Mouse (Mus musculus): ENCODE results near the gene Anapc15-ps. TPM values are rescaled to one million over a fixed set of nuclear protein-coding genes. Genes with fewer than 3 reads are reported as not detected.

Gene Anapc15-ps
- not detected in 2 replicates for polyA plus RNA-seq (2012)

DNA sequence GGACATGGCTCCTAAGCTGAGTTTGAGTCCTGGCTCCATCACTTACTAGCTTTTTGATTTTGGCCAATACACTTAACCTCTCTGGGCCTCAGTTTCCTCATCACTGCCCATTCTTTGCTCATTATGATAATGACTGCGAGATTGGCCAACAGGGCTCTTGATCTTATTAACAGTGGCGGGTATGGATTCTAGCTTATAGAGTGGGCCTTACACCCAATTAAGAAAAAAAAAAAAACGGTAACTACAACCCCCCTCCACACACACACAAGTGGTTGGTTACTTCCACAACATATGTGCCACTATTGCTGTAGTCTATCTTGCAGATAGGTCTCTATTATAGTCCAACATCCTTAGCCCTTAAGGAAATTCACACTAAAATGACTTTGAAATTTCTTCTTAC lies at the start of gene Anapc15-ps:
TSS of gene Anapc15-ps (minus strand) at position 101 of the 400 bp plus-strand sequence.
- TF ChIP-seq GATA1 (IDR thresholded peaks at IDR 0.05; ENCODE audit: low read length), result no peak

DNA sequence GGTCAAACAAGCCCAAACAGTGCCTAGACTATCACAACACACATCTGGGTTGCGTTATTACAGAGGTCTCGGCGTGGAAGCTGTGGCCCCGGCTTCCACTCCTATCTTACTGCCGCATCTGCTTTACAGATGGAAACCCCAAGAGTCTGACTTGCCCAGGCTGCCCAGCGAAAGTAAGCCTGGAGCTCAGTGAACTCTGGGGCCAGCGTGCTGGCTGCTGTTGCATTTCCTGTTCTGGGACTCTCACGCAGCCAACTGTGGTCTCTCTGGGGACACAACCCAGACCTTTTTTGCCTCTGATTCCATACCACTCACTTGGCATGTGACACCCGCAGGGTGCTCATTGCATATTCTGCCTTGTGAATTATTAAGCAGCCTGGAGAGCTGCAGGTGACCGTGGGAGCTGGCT lies 49.0 kb upstream of the Anapc15-ps start:
- no peak for TF ChIP-seq GATA1 (IDR thresholded peaks at IDR 0.05; ENCODE audit: low read length)

DNA sequence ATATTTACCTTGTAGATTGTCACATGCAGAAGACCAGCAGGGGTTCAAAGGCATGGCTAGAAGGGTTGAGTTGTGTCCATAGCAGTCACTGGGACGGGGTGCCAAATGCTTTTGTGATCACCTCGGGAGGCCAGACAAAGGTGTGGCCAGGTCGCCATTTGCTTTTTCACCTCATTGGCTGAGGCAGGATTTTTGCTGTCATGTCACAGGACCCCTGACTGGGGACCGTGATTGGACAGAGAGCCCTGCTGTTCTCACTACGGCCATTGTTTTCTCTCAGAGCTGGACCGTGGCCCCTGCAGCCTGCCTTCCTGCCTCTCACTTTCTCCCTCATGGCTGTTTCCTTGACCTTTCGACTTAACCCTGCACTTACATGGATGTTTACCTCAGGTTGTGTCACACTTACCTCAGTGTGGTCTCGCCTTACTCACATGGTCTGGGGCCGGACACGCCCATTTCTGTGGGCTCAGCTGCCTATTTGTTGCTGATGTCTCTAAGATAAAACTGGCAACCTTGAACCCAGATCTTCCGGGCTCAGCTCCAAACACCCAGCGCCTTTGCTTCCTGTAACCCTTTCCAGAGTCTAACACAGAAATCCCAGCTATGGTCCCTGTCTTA lies 47.0 kb upstream of the Anapc15-ps start:
- TF ChIP-seq GATA1 (IDR thresholded peaks at IDR 0.05; ENCODE audit: low read length), result no peak

DNA sequence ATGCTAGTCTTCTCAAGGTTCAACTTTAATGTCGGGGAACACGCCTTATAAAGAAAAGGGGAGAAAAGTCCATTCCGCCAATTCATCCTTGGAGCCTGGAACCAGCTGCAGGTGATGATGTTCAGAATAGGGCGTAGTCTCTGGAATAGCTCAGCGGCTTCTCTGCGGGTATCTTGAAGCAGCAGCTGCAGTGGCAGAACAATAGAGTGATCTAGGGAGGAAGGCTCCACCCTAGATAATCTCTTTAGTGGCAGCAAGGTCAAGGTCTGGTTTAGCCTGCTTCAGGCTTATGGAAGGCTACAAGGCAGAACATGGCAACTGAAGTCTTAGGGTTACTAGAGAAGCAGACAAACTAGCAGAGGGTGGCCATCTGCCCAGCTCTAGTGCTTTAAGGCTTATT lies 46.2 kb upstream of the Anapc15-ps start:
- TF ChIP-seq GATA1 (IDR thresholded peaks at IDR 0.05; ENCODE audit: low read length), result no peak

DNA sequence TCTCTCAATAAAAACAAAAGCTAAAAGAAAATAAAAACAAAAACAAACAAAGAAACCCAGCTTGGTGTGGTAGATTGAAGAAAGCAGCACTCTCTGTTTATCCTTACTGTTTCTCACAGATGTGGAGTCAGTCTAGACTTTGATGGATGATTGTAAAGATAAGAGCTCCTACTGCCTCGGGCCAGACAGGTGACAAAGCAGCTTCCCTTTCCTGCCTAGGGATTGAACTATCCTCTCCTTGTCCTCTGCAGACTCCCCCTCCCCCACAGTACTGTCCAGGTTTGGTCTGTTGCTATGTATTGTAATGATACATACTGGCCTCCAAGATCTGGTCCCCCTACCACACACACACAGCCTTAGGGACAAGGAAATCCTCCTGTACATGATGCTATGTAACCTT lies 45.5 kb upstream of the Anapc15-ps start:
- TF ChIP-seq GATA1 (IDR thresholded peaks at IDR 0.05; ENCODE audit: low read length), result no peak

DNA sequence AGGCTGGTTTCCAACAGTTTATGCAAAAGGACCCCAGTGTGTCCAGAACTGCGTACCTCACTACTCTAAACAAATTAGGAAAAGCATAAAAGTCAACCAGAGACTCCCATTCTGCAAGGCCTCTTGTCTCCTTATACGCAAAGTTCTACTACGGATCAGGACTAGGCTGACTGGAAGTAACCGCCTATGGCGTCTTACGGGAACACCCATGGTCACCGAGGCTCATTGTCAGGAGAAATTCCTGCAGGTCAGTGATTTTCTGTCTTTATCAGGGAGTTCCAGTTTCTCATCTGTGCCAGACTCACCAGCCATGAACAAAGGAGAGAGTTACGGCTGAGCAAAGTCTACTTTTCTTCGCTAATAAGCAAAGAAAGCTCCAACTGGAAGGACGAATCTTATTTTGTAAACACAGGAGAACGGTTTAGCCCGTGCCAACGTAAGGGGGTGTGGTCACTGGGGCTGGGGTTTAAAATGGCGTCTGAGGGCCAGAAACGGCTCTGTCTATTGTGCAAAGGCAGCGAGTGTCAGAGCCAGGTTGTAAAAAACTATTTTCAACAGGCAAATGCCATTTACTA lies 43.9 kb upstream of the Anapc15-ps start:
- no peak for TF ChIP-seq GATA1 (IDR thresholded peaks at IDR 0.05; ENCODE audit: low read length)

DNA sequence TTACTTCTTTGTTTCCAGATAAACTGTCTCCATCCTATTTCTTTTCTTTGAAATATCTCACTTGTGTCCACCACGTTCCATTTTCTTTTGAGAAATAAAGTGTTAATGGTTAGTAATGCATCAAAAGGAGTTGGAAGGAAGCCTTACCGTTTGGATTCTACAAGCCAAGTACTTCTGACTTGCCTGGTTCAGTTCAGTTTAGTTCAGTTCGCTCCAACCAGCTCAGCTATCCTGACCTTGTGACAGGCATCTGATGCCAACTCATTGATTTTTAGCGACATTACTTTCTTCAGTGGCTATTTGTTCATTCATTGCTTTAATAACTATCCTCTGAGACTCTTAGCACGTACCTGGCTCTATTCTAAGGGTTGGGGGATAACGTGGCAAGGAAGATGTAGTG lies 42.4 kb upstream of the Anapc15-ps start:
- TF ChIP-seq GATA1 (IDR thresholded peaks at IDR 0.05; ENCODE audit: low read length), result no peak

DNA sequence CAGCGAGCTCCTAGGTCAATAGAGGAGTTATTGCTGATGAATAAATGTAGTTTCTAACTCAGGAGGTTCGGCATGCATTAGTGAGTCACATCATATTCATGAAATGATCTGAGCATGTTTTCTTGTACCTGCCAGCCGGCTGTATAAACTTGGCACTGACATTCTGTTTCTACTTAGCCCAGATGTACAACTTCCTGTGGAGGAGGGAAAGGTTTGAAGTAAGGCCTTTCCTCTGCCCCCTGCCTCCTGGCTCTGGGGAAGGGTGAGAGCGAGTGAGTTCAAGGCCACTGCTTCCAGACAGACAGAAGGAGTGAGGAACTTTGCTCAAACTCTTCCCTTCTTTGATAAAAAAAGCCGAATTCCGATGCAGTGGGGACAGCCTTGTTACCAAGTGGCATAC lies 39.0 kb upstream of the Anapc15-ps start:
- TF ChIP-seq GATA1 (IDR thresholded peaks at IDR 0.05; ENCODE audit: low read length), result no peak

DNA sequence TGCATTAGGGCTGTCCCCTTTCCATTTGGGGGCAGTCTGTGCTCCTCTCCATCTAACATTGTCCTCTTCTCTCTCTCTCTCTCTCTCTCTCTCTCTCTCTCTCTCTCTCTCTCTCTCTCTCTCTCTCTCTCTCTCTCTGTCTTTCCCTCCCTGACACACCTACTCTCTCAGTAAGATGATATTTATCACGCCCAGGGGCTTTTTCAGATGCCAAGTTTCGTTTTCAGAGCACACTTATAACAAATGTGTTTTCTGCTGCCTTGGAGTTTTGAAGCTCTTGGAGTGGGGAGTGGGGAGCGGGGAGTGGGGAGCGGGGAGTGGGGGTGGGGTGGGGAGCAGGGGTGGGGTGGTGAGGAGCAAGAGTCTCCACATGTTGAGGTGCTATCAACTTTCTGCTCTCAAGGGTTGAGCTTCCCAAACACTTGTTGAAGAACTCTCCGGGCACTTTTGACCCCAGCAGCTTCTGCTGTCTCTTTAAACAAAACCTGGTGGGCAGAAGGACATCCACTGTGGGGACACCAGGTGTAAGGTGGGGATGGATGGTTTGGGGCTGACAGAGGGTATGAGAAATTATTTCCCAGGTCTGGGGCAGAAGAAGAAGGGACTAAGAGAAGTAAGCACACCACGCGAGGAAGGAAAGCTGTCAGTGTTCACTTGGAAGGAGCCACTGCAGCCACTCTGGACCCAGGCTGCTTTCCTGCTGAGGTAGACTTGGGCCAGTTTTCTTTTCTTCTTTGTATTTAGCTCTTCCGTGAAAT lies 36.8 kb upstream of the Anapc15-ps start:
- TF ChIP-seq GATA1 (IDR thresholded peaks at IDR 0.05; ENCODE audit: low read length), result no peak

DNA sequence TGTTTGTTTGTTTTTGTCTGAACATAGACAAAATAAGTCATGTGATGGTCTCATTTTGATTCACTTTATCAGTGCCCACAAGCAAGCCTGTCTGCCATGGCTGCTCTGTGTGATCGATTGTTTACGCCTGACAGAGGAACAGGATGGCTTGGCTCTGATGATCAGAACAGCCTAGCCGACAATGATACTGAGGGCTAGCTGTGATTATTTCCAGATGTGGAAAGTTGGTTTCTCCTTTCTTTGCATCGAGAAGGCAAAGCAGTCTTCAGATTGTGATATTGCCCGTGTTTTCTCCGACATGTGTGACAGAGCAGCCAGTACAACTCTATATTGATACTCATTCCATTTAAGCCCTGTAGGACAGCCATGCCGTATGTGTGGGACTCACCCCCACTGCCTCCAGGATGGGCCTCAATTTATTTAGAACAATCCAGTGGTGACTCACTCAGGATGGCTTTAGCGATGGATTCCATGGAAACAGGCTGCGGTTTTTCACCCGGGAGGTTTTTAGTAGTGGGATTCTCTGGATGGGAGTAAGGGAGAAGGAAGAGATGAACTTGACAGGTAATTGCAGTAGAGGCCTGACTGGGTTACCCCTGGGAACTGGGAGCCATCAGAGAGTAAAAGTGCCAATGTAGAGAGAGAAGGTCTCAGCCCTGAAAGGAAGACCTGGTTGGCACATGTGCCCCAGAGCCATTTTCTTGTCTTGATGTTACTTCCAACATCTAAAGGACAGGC lies 36.1 kb upstream of the Anapc15-ps start:
- TF ChIP-seq GATA1 (IDR thresholded peaks at IDR 0.05; ENCODE audit: low read length), result no peak

DNA sequence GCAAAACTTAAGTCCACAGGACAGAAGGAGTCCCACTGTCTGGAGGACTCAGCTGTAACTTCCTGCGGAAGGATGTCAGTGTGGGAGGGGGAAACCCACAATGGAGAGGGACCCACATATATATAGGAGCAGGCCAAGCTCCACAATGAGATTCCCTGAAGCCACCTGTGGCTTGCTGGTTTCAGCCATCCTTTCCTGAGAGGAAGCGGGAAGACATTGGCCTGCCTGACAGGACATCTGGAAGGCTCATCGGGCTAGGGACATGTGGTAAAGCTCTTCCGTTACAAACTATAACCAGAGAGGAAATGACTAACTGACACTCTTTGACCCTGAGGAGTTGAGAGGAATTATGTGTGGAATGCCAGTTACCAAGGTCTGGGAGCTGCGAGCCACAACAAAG lies 34.8 kb upstream of the Anapc15-ps start:
- TF ChIP-seq GATA1 (IDR thresholded peaks at IDR 0.05; ENCODE audit: low read length), result no peak

DNA sequence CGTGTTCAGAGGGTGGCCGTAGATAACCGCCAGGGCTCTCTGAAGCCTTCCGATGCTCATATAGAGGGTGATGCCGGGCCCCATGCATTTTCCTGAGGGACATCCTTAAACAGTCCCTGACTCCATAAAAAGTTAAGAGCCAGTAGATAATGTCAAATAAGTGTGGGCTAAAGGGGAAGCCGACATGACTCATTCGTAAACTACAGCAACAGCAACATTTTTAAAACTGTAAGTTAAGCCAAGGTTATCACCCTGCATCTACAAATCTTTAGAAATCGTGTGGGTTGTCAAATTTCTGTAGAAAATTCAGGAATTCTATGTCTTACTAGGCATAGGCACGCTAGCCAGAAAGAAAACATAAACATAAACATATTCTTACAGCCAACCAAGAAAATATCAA lies 33.6 kb upstream of the Anapc15-ps start:
- TF ChIP-seq GATA1 (IDR thresholded peaks at IDR 0.05; ENCODE audit: low read length), result no peak

DNA sequence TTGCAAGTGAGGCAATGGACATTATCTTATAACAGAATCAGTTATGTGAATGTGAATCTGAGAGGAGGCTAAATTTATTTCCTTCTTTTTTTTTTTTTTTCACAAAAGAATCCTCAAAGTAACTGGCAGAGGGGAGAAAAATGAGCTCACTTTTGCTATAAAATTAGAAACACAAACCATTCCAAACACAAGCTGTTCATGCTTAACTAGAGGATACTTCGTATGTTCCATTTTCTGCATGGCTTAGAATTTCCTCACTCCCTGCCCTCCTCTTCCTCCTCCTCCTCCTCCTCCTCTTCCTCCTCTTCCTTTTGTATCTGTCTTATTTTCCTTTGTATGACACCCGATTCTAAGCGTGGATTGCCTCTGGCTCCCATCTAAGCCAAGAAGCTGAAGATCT lies 32.5 kb upstream of the Anapc15-ps start:
- no peak for TF ChIP-seq GATA1 (IDR thresholded peaks at IDR 0.05; ENCODE audit: low read length)

DNA sequence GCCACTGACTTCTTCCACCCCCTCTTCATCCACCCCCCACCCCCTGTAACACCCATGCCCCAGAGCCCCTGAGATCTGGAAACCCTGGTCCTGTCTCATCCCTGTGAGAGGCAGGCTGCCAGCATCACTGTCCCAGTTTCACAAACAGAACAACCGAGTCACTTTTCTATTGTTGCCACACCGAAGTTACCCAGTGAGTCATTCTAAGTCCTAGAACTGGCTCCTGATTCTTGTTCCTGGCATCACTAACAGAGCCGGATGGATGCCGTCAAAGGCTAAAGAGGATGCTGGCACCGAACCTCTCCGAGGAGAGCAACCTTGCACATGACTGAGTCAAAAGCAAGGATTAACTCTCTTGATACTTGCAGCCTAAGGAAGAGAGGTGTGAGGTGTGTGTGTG lies 31.6 kb upstream of the Anapc15-ps start:
- TF ChIP-seq GATA1 (IDR thresholded peaks at IDR 0.05; ENCODE audit: low read length), result no peak

DNA sequence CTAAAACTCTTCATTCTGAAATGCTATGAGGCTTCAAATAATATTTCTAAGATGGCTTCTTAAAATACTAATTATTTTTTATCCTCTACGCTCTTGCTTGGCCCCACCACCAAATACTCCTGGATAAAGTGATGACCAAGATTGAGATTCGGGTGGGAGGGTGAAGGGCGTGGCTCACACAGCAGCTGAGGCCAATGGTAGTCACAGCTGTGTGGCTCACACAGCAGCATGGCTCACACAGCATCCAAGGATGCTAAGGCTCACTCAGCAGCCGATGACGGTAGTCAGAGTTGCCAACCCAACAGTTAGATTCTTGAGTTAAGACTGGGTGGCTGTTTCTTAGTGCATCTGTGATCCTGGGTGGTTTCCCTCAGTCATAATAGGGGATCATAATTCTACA lies 30.5 kb upstream of the Anapc15-ps start:
- TF ChIP-seq GATA1 (IDR thresholded peaks at IDR 0.05; ENCODE audit: low read length), result no peak

DNA sequence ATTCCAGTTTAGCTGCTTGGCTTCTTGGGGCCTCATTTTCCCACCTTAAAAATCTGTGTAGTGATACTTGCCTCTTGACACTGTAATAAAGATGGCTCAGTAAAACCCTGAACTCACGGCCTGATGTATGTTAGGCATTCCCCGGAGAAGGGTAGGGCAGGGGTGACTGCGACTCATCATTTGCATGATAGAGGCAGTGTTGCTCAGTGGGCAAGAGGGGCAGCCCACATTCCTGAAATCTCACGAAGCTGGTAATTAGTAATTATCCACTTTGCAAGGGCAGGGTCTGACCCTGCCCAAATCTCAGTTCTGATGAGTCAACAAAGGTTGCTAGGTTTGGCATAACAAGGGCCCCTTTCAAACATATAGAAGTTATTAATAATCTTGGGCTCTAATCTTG lies 27.2 kb upstream of the Anapc15-ps start:
- no peak for TF ChIP-seq GATA1 (IDR thresholded peaks at IDR 0.05; ENCODE audit: low read length)
